Mouse (Mus musculus) liver, adult 10 weeks (tissue): Measurements from ENCODE around the gene Slc43a3. TPM values are rescaled to one million over a fixed set of nuclear protein-coding genes. Genes with fewer than 3 reads are reported as not detected.

Experiments used
- polyA plus RNA-seq: library from polyadenylated mRNA; stranded (reverse); fragments of 350-450 nt; fragmentation: Illumina TruSeq; extraction: RNeasy Lipid Tissue Mini Kit (QIAGEN cat#74804); gene quantifications from one replicate; pipeline ENCODE4 v1.2.3, GENCODE M21; 2014; ENCODE audit warnings: low read depth, low replicate concordance

The Slc43a3 gene
- polyA plus RNA-seq, result 23.9 TPM

DNA sequence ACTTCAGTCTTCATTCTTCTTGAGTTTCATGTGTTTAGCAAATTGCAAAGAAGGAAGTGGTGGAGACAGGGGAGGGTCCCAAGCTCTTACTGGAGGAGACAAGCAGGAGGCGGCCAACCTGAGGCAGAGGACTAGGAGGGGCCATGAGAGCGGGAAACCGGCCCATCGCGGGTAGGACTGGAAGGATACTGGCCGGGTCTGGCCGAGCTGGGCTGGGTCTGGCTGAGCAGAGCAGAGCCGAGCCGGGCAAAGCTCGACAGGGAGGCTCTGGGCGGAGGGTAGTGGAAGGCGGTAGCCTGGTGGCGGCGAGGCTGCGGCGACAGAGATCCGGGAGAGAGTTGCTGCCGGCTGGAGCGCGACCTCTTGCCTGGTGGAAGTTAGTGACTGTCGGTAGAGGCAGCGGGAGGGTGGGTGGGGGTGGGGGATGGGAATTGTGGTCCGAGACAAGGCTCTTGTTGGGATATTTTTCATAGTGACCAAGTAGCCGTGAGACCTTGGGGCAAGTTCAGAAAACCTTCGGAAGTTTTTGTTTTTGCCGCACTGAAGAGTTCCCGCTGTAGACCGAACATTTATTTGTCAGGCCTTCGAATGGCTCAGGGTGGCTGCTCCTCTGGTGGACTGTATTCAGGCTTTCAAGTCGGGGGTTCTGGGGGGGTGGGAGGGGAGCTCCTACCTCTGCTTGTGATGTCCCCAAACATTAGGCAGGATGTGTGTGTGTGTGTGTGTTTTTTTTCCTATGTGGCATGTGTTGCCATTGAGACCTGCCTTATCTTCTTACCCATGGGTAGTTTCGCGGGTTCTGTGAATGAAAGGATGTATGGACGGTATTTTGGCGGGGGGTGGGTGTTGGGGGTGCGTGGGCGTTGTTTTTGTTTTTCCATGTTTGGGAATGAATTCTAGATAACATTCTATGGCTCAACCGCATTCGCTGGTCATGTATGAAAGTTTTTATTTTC is at the start of gene Slc43a3:
TSS of gene Slc43a3 (plus strand) at position 106 of the 956 bp plus-strand sequence.

DNA sequence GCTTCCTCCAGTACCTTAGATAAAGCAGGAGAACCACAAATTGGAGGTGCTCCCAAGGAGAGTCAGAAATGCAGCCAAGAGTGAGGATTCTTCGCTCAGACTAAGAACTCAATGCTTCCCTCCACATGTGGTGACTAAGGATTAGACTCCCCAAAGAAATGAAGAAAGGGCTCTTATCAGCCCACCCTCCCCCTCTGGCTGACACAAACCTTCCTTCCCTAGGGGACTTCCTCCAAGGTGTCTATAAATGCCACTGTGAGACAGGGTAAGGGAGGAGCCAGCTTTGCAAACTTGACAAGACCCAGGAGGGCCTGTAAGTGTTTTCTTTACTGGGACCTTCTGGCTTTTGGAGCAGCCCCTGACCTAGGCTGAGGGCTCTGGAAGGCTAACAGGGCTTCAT is 43.8 kb downstream of the Slc43a3 start, which contains the start of gene Prg2:
TSS of gene Prg2 (plus strand) at position 274 of the 400 bp plus-strand sequence.

DNA sequence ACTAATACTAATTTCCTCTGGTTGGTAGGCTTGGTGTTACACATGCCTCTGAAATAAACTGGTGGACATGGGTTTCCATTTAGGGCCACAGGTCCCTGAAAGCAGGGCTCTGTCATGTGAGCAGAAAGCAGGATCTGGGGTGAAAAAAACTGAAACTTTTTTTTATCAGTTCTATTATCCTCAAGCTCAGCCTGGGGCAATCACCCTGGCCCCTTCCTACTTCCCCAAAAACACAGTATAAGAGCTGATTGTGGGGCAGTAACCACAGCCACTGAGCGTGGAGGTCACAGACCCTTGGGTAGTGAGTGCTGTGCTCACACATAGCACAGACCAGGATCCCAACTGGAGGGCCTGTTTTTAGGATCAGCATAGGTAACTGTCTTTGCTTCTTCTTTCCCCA is 51.6 kb downstream of the Slc43a3 start, which contains the start of gene Prg3:
TSS of gene Prg3 (plus strand) at position 286 of the 400 bp plus-strand sequence.

Other genes with a start within 250 kb of the Slc43a3 start
- 31.2 TPM for gene Zdhhc5, start 221.4 kb upstream of the Slc43a3 start, polyA plus RNA-seq
- gene Clp1, start 209.2 kb upstream of the Slc43a3 start, polyA plus RNA-seq, result 19.9 TPM
- not detected for gene Ypel4, start 202.5 kb upstream of the Slc43a3 start, polyA plus RNA-seq
- gene Gm19426, start 192.9 kb upstream of the Slc43a3 start, polyA plus RNA-seq, result not detected
- 265 TPM for gene Serping1, start 161.1 kb upstream of the Slc43a3 start, polyA plus RNA-seq
- gene Ube2l6, start 137.8 kb upstream of the Slc43a3 start, polyA plus RNA-seq, result 55.4 TPM
- not detected for gene Smtnl1, start 113.9 kb upstream of the Slc43a3 start, polyA plus RNA-seq
- 5.5 TPM for gene Timm10, start 109.6 kb upstream of the Slc43a3 start, polyA plus RNA-seq
- 2.0 TPM for gene Slc43a1, start 97.7 kb upstream of the Slc43a3 start, polyA plus RNA-seq
- not detected for gene Rtn4rl2, start 49.9 kb upstream of the Slc43a3 start, polyA plus RNA-seq
- gene Prg2, start 43.9 kb downstream of the Slc43a3 start, polyA plus RNA-seq, result not detected
- gene Prg3, start 51.6 kb downstream of the Slc43a3 start, polyA plus RNA-seq, result not detected
- gene Ssrp1, start 100.7 kb downstream of the Slc43a3 start, polyA plus RNA-seq, result 29.6 TPM
- 1.5 TPM for gene P2rx3, start 100.9 kb downstream of the Slc43a3 start, polyA plus RNA-seq
- 1.1 TPM for gene Tnks1bp1, start 111.4 kb downstream of the Slc43a3 start, polyA plus RNA-seq
- gene Aplnr, start 199.6 kb downstream of the Slc43a3 start, polyA plus RNA-seq, result not detected